Mouse (Mus musculus) lung, postnatal 0 days (tissue): ENCODE data around the gene Cdrt4. TPM values are rescaled to one million over a fixed set of nuclear protein-coding genes. Genes with fewer than 3 reads are reported as not detected.

ENCODE experiments used
- ATAC-seq: fragments of 200-750 bp; cut with Nextera tagmentation; 2 replicates; pipeline ENCODE4 v1.8.0; 2017; ENCODE audit warnings: moderate library complexity
- DNase-seq: peaks from one replicate; pipeline ENCODE4 v3.0.0-alpha.2; 2016; ENCODE audit warnings: low spot score
- H3K27ac ChIP-seq: fragments of 300-500 bp; sonication (generic); 2 replicates; pipeline ENCODE4 v1.5.1; 2014; ENCODE audit warnings: antibody characterized with exemption, mild to moderate bottlenecking, low read length, mixed read lengths
- H3K27me3 ChIP-seq: fragments of 300-500 bp; sonication (generic); replicated peaks from 2 replicates; pipeline ENCODE4 v1.6.1; 2014; ENCODE audit warnings: low read length, mixed read lengths; ENCODE audit not compliant: insufficient read depth
- H3K36me3 ChIP-seq: fragments of 300-500 bp; sonication (generic); 2 replicates; pipeline ENCODE4 v1.6.1; 2014; ENCODE audit warnings: low read length, mixed read lengths; ENCODE audit not compliant: insufficient read depth
- H3K4me1 ChIP-seq: fragments of 300-500 bp; sonication (generic); 2 replicates; pipeline ENCODE4 v1.6.1; 2014; ENCODE audit warnings: antibody characterized with exemption, low read depth, low read length, mixed read lengths; ENCODE audit not compliant: insufficient read depth
- H3K4me2 ChIP-seq: fragments of 300-500 bp; sonication (generic); replicated peaks from 2 replicates; pipeline ENCODE4 v1.6.1; 2014; ENCODE audit warnings: low read depth, mild to moderate bottlenecking, low read length, moderate library complexity, mixed read lengths
- H3K4me3 ChIP-seq: fragments of 300-500 bp; sonication (generic); 2 replicates; pipeline ENCODE4 v1.5.1; 2014; ENCODE audit warnings: low read depth, low read length
- H3K9ac ChIP-seq: fragments of 300-500 bp; sonication (generic); replicated peaks from 2 replicates; pipeline ENCODE4 v1.6.1; 2014; ENCODE audit warnings: low read depth, mild to moderate bottlenecking
- H3K9me3 ChIP-seq: fragments of 300-500 bp; sonication (generic); 2 replicates; pipeline ENCODE4 v1.6.1; 2016; ENCODE audit warnings: low read length, mixed read lengths
- CTCF ChIP-seq: IDR thresholded peaks from 2 replicates; pipeline ENCODE4 v1.5.1; 2016; ENCODE audit warnings: antibody characterized with exemption, mild to moderate bottlenecking
- EP300 ChIP-seq: IDR thresholded peaks from 2 replicates; pipeline ENCODE4 v1.6.1; 2016; ENCODE audit warnings: antibody characterized with exemption, mild to moderate bottlenecking, control low read depth
- WGBS: fragments of 180-500 bp; shearing (Covaris S2); extraction: QIAGEN DNeasy Blood & Tissue Kit; methylation state at CpG from one replicate; pipeline ENCODE4 v1.1.7; 2014; 5-methylcytosine and 5-hydroxymethylcytosine counted together
- polyA plus RNA-seq: library from polyadenylated mRNA; unstranded; fragments of >200 nt; fragmentation: Nextera tagmentation; extraction: Ambion mirVana; gene quantifications from 2 replicates; pipeline ENCODE4 v1.2.1, GENCODE M21; 2015

The Cdrt4 gene
- polyA plus RNA-seq, 1 experiment from 2014 or later = 0.23 TPM

GRCm38 (mm10) chr11:63024136-63024535 is 73.1 kb downstream of the Cdrt4 start:
- Histone ChIP-seq H3K4me3 (no peak overlapping the region), H3K4me2 (no peak overlapping the region), H3K27me3 (no peaks in the 10 kb centered on the region), H3K9ac (no peak overlapping the region), H3K4me1 (peaks cover 44% of the 10 kb centered on the region), H3K36me3 (no peaks in the 10 kb centered on the region), H3K27ac (peak overlapping the region; percentile 43; the same call in 1 of the 2 replicates), H3K9me3 (no peaks in the 10 kb centered on the region)
- ATAC-seq (no peak), DNase-seq (peak; percentile 48)
- WGBS = 26% methylated on average over 2 of the region's 2 CpGs
- TF ChIP-seq CTCF = no peak
- peak; percentile 15; the same call in 1 of the 2 replicates for TF ChIP-seq EP300

GRCm38 (mm10) chr11:63025476-63025875 is 74.5 kb downstream of the Cdrt4 start:
- 27% methylated on average over 6 of the region's 6 CpGs for WGBS
- H3K27me3 ChIP-seq = no peaks in the 10 kb centered on the region
- TF ChIP-seq EP300 = peak; percentile 96
- TF ChIP-seq CTCF = no peak
- H3K9ac ChIP-seq = no peak overlapping the region
- H3K36me3 ChIP-seq = no peaks in the 10 kb centered on the region
- DNase-seq (peak; percentile 96), ATAC-seq (peak; percentile 55)
- H3K9me3 ChIP-seq = no peaks in the 10 kb centered on the region
- H3K27ac ChIP-seq = peak overlapping the region; percentile 73
- H3K4me3 ChIP-seq = no peak overlapping the region
- H3K4me2 ChIP-seq = no peak overlapping the region
- peaks cover 53% of the 10 kb centered on the region for H3K4me1 ChIP-seq

GRCm38 (mm10) chr11:63026651-63027141 is 75.7 kb downstream of the Cdrt4 start:
- peak; percentile 96 for DNase-seq
- 14% methylated on average over 9 of the region's 9 CpGs for WGBS
- Histone ChIP-seq H3K4me1 (peaks cover 53% of the 10 kb centered on the region), H3K9me3 (no peaks in the 10 kb centered on the region), H3K4me3 (no peak overlapping the region), H3K9ac (no peak overlapping the region), H3K36me3 (no peaks in the 10 kb centered on the region), H3K4me2 (no peak overlapping the region), H3K27ac (peak overlapping the region; percentile 73; the same call in 1 of the 2 replicates), H3K27me3 (no peaks in the 10 kb centered on the region)
- peak; percentile 11; the same call in 1 of the 2 replicates for TF ChIP-seq CTCF
- peak; percentile 97 for TF ChIP-seq EP300
- ATAC-seq = peak; percentile 91

GRCm38 (mm10) chr11:63028131-63028530 is 77.1 kb downstream of the Cdrt4 start:
- Histone ChIP-seq H3K4me3 (no peak overlapping the region), H3K27me3 (no peaks in the 10 kb centered on the region), H3K4me2 (no peak overlapping the region), H3K4me1 (peaks cover 48% of the 10 kb centered on the region), H3K27ac (peak overlapping the region; percentile 9; the same call in 1 of the 2 replicates), H3K36me3 (no peaks in the 10 kb centered on the region), H3K9me3 (no peaks in the 10 kb centered on the region), H3K9ac (no peak overlapping the region)
- WGBS = 72% methylated on average over 3 of the region's 3 CpGs
- peak; percentile 65 for DNase-seq
- TF ChIP-seq EP300 = 0 out of 2 replicates have a peak, but pooled peaks have one; percentile 19
- no peak for TF ChIP-seq CTCF
- peak; percentile 45 for ATAC-seq

- H3K36me3 ChIP-seq = no peaks in the 10 kb centered on the region
- no peaks in the 10 kb centered on the region for H3K27me3 ChIP-seq
- H3K27ac ChIP-seq = no peak overlapping the region
- H3K4me2 ChIP-seq = no peak overlapping the region
- WGBS = 56% methylated on average over 4 of the region's 4 CpGs
- TF ChIP-seq CTCF (no peak), EP300 (0 out of 2 replicates have a peak, but pooled peaks have one; percentile 11)
- ATAC-seq (no peak), DNase-seq (peak; percentile 57)
- peaks cover 46% of the 10 kb centered on the region for H3K4me1 ChIP-seq
- no peak overlapping the region for H3K9ac ChIP-seq
- no peak overlapping the region for H3K4me3 ChIP-seq
- H3K9me3 ChIP-seq = no peaks in the 10 kb centered on the region
These were observed 78.2 kb downstream of the Cdrt4 start for GRCm38 (mm10) chr11:63029148-63029714.

GRCm38 (mm10) chr11:63029721-63030120 is 78.7 kb downstream of the Cdrt4 start:
- Histone ChIP-seq H3K9me3 (no peaks in the 10 kb centered on the region), H3K4me3 (no peak overlapping the region), H3K27me3 (no peaks in the 10 kb centered on the region), H3K4me1 (peaks cover 42% of the 10 kb centered on the region), H3K27ac (no peak overlapping the region), H3K36me3 (no peaks in the 10 kb centered on the region), H3K4me2 (no peak overlapping the region), H3K9ac (no peak overlapping the region)
- TF ChIP-seq CTCF (no peak), EP300 (no peak)
- WGBS = 74% methylated on average over 6 of the region's 6 CpGs
- ATAC-seq = no peak
- peak; percentile 68 for DNase-seq
